Mouse (Mus musculus) retina, postnatal 7 days (tissue): ENCODE results near the gene Jph3.

Experiments
- DNase-seq: peaks from one replicate; pipeline ENCODE4 v3.0.0-alpha.2; 2012; ENCODE audit warnings: low read depth, low spot score

Jph3 gene

DNA sequence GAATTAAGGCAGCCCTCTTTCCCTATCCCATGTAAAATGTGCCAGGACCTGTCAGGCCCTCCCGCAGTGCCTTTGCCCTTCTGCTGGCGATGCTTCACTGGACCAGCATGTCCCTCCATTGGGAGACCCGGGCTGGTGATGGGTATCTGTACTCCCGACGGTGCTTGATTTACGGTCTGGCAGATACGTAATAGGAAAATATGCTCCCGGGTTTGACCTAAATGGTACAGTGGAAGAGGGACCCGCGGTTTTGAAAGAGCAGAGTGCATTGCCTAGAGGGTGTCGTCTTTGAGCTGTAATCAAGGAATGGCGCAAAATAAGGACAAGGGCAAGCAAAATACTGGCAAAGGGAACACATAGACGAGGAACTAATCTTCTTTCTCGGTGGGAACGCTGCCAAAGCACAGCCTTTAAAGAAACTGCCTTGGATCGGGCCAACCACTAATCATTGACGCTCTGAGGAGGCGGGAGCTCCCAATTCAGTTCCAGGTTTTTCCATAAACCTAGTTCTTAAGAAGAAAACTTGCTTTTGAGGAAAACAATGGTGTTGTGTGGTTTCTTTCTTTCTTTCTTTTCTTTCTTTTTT lies 100.4 kb downstream of the Jph3 start:
- DNase-seq, result peak; percentile 21

DNA sequence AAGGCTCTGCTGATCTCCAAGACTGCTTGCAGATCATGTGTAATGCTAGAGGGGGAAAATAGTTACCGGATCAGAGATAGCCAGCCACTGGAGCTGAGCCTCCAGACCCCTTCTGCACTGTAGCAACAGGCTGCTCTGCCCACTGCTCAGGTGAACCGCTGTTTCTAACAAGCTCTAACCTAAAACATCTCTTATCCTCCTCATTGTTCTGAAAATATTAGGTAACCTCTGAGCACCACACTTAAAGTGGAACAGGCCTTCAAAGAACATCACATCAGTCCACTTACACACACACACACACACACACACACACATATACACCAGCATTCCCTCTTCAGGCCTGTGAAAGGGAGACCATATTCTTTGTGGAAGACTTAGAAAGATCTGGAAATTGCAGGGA lies 102.6 kb downstream of the Jph3 start:
- DNase-seq, result no peak

DNA sequence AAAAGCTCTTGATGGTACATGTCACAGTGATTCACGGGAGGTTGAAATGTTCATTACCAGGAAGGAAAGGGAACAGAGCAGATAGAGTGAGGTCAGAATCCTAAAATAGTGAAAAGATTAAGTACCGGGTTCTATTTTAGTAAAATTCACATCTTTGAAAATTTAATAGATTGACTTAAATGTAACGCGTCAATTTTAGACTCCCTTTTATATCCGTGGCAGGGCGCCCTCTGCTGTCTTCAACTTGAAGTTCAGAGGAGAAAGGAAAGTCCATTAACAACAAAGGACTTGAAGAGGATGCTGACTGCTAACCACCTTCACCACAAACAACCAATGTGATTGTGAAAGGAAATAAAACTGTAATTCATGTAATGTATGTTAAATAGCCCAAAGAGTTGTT lies 103.1 kb downstream of the Jph3 start:
- peak; percentile 54 for DNase-seq

DNA sequence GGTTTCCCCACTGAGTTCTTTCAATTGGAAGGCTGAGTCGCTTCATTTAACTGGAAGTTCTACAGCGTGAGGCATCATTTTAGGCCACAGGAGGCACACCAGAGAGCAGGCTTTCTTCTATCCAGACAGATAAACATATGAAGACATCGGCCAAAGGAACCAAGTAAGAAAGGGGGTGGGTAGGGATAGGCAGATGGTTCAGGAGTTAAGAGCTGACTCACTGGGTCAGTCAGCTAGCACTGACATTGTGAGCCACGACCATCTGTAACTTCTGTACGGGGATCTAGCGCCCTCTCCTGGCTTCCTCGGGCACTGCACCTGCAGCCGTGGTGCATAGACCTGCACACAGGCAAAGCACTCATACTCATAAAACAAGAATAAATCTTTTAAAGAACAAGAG lies 111.8 kb downstream of the Jph3 start:
- DNase-seq, result peak; percentile 45

DNA sequence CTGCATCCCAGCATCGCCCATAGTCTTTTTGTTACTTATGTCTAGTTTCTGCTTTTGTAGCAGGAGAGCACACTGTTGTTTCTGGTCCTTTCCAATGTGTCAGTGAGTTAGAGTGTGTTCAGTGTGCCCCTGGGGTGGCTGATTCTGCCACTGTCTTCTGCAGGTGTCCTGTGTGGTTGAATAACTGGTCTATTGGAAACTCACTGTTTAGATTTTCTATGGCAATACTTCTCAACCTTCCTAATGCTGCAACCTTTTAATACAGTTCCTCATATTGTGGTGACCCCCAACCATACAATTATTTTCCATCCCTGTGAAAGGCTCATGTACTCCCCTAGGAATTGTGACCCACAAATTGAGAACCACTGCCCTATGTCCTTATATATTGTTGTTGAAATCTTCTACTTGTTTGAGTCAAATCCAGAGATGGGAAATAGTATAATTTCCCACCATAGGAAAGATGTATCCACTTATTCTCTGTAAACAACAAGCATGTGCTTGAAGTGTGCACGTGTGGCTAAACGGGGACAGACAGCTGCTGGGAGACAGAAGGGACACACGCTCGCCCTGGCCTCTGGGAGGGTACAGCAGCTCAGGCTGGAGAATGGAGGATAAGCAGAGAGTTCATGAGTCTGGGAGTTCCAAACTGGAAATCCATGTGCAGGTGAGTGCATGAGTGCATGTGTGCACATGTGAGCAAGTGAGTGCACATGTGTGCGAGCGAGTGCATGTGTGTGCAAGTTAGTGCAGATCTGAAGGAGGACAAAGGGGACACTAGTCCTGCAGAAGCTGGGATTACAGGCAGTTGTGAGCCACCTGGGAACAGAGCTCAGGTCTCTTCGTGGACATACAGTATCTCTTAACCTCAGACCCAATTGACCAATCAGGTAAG lies 112.9 kb downstream of the Jph3 start:
- DNase-seq, result no peak

DNA sequence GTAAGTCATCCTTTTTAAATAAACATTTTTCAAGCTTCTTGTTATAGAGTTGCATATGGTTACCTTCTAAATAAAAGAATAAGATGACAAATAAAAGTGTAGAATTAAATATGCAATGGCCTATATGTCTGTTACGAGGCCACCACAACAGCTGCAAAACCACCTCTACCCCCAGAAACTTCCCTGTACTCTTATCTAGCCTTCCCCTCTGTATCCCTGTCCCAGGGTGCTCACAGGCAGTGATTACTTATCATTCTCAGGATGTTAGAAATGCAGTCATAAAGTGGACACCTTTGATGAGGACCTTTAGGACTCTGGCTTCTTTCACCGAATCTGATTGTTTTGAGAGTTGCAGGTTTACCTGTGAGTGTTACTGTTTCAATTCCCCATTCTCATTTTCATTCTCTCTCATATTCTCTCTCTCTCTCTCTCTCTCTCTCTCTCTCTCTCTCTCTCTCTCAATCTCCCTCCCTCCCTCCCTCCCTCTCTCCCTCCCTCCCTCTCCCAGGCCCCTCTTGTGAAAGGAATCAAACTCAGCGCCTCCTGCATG lies 113.8 kb downstream of the Jph3 start:
- no peak for DNase-seq
